Mouse (Mus musculus) small intestine, adult 2 months (tissue): ENCODE measurements around the gene Ankfy1.

Experiments used
- CTCF ChIP-seq: fragments of 200-500 bp; IDR thresholded peaks from 2 replicates; pipeline ENCODE4 v1.5.1; 2012; ENCODE audit warnings: low read depth, mild to moderate bottlenecking, control low read depth, inconsistent platforms, low read length, moderate library complexity, mixed read lengths; ENCODE audit not compliant: insufficient replicate concordance, insufficient read length; ENCODE audit errors: extremely low read depth
- POLR2A ChIP-seq: fragments of 200-500 bp; IDR thresholded peaks from 2 replicates; pipeline ENCODE4 v1.6.1; 2012; ENCODE audit warnings: low read depth, mild to moderate bottlenecking, control low read depth, inconsistent platforms, low read length, moderate library complexity

DNA sequence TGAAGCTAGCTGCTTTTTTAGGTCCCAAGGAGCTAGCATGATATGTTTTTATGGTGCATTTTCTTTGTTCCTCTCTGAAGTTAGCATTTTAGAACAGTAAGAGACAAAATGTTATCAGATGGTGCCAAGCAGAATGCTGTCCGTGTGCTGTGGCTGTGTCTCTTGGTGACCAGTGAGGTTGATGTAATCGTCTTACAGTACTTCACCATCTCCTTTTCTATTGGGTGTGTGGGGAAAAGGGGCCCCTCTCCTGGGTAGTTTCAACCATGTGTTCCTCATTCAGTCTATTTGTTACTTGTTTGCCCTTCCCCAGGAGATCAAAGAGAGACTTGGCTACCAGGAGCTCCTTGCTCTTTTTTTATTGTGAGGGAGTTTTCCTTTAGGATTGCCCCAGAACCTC lies 33.4 kb downstream of the Ankfy1 start:
- no peak for TF ChIP-seq POLR2A
- TF ChIP-seq CTCF: no peak
